Mouse (Mus musculus) brain, adult 2 months (tissue): ENCODE results near the gene Lrrn4.

Experiments used
- DNase-seq: peaks from one replicate; pipeline ENCODE4 v3.0.0; 2011; ENCODE audit warnings: low read depth, low spot score

Gene Lrrn4

GRCm38 (mm10) chr2:132880844-132881645 is at the start of gene Lrrn4:
TSS of gene Lrrn4 (minus strand) at chr2:132880891.
- DNase-seq, result no peak

GRCm38 (mm10) chr2:132928999-132929398 is 48.3 kb upstream of the Lrrn4 start:
- no peak for DNase-seq

- no peak for DNase-seq
Measured at GRCm38 (mm10) chr2:132927871-132928270, 47.2 kb upstream of the Lrrn4 start.

- DNase-seq, result peak; percentile 35
Measured at GRCm38 (mm10) chr2:132927298-132927697, 46.6 kb upstream of the Lrrn4 start.

DNA sequence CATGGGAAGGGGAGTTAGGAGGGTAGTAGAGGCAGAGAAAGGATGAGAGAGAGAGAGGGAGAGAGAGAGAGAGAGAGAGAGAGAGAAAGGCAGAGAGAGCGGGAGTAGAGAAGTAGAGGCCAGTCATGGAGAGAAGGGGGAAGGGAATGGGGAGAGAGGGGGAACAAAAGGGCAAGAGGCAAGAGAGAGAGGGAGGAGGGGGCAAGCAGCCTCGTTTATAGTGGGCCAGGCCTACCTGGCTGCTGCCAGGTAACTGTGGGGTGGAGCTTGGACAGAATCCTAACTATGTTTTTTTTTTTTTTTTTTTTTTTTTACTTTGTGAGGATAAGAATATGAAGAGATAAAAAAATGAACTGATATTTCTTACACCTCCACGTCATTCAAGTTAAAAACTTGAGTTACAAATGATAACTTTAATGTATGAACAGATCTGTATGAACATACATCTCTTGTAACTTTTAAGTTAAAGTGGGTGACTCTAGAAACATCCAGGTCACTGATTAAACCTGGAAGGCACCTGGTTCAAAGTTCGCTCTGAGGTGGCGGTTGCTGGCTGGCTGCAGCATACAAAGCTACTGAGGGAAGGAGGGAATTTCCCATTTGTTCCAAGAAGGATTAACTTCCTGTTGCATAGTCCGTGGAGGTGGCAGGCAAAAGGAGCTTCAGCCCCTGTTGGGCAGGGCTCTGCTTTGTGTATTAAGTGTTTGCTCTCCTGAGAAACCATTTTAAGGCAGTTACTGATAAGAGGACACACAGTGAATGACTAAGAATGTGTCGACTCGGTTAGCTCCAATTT is 42.8 kb upstream of the Lrrn4 start:
- DNase-seq, result no peak

DNA sequence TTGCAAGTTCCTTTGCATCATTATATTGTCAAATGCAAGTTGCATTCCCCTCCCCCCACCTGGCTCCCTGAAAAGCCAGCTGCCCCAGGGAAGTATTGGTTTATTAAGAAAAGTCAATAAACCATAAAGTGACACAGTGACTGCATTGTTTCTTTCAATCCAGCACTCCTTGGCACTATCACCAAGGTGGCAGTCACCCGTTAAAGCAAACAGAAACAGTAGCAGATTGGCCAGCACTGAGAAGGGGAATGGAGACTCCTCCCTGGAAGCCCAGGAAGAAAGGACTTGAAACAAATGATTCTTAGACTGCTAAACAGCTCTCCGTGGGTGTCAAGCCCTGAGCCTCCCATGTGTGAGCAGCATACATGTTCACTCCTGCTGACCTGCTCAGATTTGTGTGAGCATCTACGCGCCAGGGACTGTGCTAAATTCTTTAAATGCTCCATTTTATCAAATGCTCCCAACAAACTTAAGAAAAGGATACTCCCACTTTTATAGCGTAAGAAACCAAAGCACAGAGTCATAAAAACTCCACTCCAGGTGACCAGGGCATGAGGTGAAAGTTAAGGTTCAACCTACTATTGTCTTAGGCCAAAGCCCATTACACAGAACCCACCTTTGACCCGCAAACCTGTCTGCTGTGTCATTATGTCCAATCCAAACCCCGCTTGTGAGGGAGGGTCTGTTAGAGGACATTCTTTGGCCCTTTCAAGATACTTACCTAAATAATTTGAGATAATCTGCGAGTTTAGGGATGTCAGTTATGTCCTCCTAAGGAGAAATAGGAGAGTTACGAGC is 41.6 kb upstream of the Lrrn4 start:
- no peak for DNase-seq

GRCm38 (mm10) chr2:132914785-132915184 is 34.1 kb upstream of the Lrrn4 start:
- peak; percentile 68 for DNase-seq

DNA sequence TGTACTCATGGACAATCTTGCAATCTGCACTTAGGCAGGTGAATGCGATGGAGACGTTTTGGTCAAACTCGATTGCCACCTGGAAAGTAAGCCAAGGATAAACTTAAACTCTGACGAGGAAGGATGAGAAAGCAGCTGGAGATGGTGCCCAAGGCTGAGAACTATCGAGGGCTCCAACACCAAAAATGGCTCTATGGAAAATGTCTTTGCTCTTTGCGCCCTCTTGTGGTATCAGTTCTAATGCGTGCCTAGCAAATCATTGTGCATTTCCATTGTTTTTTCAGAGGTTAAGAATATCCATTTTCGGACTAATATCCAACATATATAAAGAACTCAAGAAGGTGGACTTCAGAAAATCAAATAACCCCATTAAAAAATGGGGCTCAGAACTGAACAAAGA is 26.1 kb upstream of the Lrrn4 start:
- peak; percentile 40 for DNase-seq

GRCm38 (mm10) chr2:132904961-132905360 is 24.3 kb upstream of the Lrrn4 start:
- no peak for DNase-seq

DNA sequence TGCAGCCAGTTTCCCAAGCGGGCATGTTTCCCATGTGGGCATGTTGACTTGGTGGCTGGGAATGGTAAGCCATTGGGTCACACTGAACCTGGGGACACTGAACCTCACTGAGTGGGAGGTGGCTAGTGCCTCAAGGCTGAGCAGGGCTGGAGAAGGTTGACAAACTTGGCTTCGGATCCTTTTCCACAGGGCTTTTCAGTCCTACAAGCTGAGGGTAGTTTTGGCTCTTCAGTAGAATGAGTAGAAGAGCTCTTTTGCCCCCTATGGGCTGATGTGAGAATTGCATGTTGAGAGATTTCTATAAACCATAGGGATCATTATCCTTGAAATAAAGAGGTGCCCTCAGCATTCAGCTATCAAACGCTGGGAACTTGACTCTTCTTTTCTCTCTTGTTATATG is 22.8 kb upstream of the Lrrn4 start:
- DNase-seq, result peak; percentile 81

DNA sequence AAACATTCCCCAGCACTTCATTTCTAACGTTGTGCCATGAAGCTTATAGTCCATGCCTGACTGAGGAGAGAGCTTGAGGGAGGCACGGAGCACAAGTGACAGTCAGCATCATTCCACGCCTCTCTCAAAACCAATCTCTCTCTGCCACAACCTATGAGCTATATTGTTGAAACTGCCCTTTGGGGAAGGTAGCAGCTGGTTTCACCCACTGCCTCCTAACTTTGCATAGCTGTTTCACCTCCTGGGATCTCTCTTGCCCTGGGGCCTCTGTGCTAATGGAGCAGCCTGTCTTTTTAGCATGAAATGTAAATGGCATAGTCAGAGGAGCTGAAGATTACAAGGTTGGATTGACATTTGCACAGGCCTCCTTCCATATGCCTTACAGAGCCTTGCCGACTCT is 21.4 kb upstream of the Lrrn4 start:
- DNase-seq, result no peak

DNA sequence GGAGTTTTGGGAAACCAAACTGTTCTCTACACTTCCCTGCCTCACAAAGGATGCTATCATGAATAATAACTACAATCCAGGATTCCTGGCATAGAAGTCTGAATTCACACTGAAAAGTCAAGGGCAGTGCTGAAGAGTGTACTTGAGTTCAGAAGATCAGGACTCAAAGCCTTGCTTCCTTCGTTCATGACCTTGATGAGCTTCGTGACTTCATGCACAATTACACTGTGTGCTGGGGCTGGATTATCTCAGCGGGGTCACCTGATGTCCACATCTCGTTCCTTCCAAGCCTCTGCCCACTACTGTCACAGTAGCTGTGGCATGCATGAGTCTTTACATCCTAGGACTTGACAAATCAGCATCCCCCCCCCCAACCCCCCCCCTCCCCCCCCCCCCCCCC is 20.9 kb upstream of the Lrrn4 start:
- DNase-seq, result no peak

DNA sequence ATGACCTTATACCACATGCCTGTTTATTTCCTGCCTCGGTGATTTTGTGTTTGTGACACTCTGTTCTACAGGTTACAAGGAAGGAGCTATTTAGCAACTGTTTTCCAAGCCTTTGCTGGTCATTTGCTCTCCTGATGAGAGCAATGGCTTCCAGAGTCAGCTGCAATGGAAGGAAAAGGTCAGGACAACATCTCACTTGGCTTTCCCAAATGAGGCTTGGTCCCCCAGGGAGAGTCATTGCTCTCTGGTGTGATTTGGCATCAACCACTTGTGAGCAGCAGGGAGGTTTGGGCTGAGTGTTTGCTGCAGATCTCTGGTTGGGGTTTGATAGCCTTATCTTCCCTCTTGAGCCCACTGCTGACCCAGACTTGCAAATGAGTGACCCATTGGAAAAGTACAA is 19.9 kb upstream of the Lrrn4 start:
- DNase-seq, result no peak

DNA sequence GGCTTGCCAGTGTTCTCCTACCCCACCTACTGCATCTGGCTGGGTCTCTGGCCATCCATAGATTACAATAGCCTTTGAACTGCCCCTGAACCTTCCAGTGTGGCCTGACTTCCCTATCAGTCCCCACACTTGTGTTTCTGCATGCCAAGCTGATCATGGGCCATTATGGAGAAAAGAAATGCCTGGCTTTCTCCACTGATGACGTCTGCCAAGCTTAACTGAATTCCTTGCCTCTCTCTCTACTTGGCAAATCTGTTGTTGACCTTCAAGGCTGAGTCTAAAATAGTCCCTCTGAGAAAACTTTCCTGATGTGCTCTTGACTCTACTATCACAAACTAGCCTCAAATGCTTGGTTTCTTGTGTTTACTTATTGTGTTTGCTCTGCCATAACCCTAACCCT is 17.5 kb upstream of the Lrrn4 start:
- no peak for DNase-seq

DNA sequence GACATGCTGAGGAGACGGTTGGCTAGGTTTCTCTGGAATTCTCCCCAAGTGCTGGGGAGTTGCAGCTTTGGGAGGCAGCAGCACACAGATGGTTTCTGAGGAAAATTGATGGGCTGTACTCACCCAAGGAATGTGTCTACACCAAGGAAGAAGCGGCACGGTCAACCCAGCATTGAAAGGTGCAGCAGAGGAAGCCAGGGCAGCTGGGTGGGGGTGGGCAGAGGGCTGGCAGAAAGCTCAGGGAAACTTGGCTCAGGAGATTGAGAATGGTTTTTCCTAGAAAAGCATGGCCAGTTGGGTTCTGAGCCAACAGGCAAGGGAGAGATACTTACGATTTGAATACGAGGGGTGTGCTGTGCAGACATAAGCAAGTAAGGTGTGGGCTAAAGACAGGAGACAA is 13.1 kb upstream of the Lrrn4 start:
- peak; percentile 74 for DNase-seq

DNA sequence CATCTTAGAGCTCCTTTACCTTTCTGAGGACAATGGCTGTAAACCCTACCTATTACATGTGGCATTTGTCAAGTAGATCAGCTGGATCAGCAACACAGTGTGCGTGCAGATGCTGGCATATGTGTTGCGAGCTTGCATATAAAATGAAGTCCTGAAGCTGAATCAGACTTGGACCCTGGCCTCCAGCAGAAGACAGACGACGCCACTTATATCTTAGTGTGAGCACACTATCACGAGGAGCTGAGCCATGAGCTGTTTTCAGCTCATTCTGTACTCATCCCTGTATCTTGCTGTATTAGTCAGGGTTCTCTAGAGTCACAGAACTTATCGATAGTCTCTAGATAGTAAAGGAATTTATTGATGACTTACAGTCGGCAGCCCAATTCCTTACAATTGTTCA is 4.6 kb upstream of the Lrrn4 start:
- peak; percentile 43 for DNase-seq

- DNase-seq, result peak; percentile 37
Measured at GRCm38 (mm10) chr2:132884303-132884967, 3.7 kb upstream of the Lrrn4 start.

DNA sequence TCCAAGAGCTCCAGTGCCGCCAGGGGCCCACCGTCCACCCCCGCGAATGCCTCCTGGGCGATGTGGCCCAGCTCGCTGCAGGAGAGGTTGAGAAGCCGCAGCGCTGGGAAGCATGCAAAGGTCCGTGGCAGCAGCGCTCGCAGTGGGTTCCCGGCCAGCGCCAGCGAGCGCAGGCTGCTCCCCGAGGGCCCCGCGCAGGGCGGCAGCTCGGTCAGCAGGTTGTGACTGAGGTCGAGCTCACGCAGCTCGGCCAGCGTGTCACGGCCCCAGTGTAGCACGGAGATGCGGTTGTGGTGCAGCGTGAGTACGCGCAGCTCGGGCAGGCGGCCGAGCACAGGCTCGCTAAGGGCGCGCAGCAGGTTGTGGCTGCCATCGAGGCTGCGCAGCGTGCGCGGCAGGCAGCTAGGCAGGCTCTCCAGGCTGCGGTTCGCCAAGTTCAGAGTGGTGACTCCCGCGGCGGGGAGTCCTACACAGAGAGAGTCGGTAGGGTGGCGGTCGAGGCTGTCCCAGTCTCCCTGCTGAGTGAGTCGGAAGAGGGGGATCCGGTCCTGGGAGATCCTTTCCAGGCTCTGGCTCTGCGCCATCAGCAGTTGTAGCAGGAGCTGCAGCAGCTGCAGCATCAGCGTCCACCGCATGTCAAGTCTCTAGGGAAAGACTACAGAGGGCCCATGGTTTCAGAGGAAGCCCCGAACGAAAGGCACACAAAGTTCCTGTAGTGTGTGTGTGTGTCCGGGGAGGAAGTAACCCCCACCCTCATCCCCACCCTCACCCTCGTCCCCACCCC is 1.2 kb downstream of the Lrrn4 start:
- DNase-seq, result peak; percentile 53

GRCm38 (mm10) chr2:132876991-132877390 is 3.7 kb downstream of the Lrrn4 start:
- no peak for DNase-seq

- DNase-seq, result no peak
Measured at GRCm38 (mm10) chr2:132873657-132874326, 6.9 kb downstream of the Lrrn4 start.
